Mouse (Mus musculus) embryonic facial prominence, embryonic 11.5 days (tissue): ENCODE data around the gene Hck. TPM values are rescaled to one million over a fixed set of nuclear protein-coding genes. Genes with fewer than 3 reads are reported as not detected.

ENCODE experiments used
- ATAC-seq: fragments of 200-750 bp; cut with Nextera tagmentation; replicated peaks from 2 replicates; pipeline ENCODE4 v1.8.0; 2017; ENCODE audit warnings: low read depth; ENCODE audit not compliant: insufficient number of reproducible peaks, low FRiP score, low TSS enrichment
- DNase-seq: peaks from one replicate; pipeline ENCODE4 v3.0.0-alpha.2; 2015; ENCODE audit warnings: low spot score
- H3K27ac ChIP-seq: fragments of 300-500 bp; sonication (generic); replicated peaks from 2 replicates; pipeline ENCODE4 v1.5.1; 2014; ENCODE audit warnings: mild to moderate bottlenecking, low read depth, low read length, control low read depth
- H3K27me3 ChIP-seq: fragments of 300-500 bp; sonication (generic); 2 replicates; pipeline ENCODE4 v1.6.1; 2014; ENCODE audit warnings: mild to moderate bottlenecking, low read length, moderate library complexity, mixed read lengths; ENCODE audit not compliant: control insufficient read depth, insufficient read depth
- H3K36me3 ChIP-seq: fragments of 300-500 bp; sonication (generic); replicated peaks from 2 replicates; pipeline ENCODE4 v1.6.1; 2014; ENCODE audit warnings: low read depth, mild to moderate bottlenecking, low read length, moderate library complexity, mixed read lengths; ENCODE audit not compliant: control insufficient read depth, insufficient read depth
- H3K4me1 ChIP-seq: fragments of 300-500 bp; sonication (generic); 2 replicates; pipeline ENCODE4 v1.6.1; 2014; ENCODE audit warnings: low read length, mixed read lengths; ENCODE audit not compliant: control insufficient read depth, insufficient read depth
- H3K4me2 ChIP-seq: fragments of 300-500 bp; sonication (generic); 2 replicates; pipeline ENCODE4 v1.6.1; 2014; ENCODE audit warnings: low read depth, mild to moderate bottlenecking, control low read depth, low read length, moderate library complexity
- H3K4me3 ChIP-seq: fragments of 300-500 bp; sonication (generic); 2 replicates; pipeline ENCODE4 v1.5.1; 2014; ENCODE audit warnings: low read depth, low read length, control low read depth
- H3K9ac ChIP-seq: fragments of 300-500 bp; sonication (generic); replicated peaks from 2 replicates; pipeline ENCODE4 v1.6.1; 2014; ENCODE audit warnings: mild to moderate bottlenecking, control low read depth, low read length
- H3K9me3 ChIP-seq: fragments of 300-500 bp; sonication (generic); replicated peaks from 2 replicates; pipeline ENCODE4 v1.6.1; 2016; ENCODE audit warnings: mild to moderate bottlenecking, low read length, inconsistent platforms, mixed read lengths; ENCODE audit not compliant: control insufficient read depth
- WGBS: fragments of 180-500 bp; shearing (Covaris S2); extraction: QIAGEN DNeasy Blood & Tissue Kit; methylation state at CpG from one replicate; pipeline ENCODE4 v1.1.7; 2014; 5-methylcytosine and 5-hydroxymethylcytosine counted together
- polyA plus RNA-seq: library from polyadenylated mRNA; unstranded; fragments of >200 nt; fragmentation: Nextera tagmentation; extraction: Ambion mirVana; gene quantifications from 2 replicates; pipeline ENCODE4 v1.2.1, GENCODE M21; 2014

Gene Hck
- polyA plus RNA-seq = 1.8 TPM in 2 replicates

- DNase-seq (peak; percentile 52), ATAC-seq (peak; percentile 73)
- H3K27me3 ChIP-seq = peaks cover 29% of the 10 kb centered on the region
- peak within 1 kb of the TSS; percentile 2; the same call in 1 of the 2 replicates for H3K9ac ChIP-seq
- H3K36me3 ChIP-seq = no peaks in the 10 kb centered on the region
- H3K4me3 ChIP-seq = peak within 1 kb of the TSS; percentile 28
- 3% methylated on average over 51 of the region's 52 CpGs for WGBS
- no peaks in the 10 kb centered on the region for H3K9me3 ChIP-seq
- H3K4me2 ChIP-seq = peak within 1 kb of the TSS; percentile 74
- H3K27ac ChIP-seq = no peak within 1 kb of the TSS
- H3K4me1 ChIP-seq = peaks cover 4% of the 10 kb centered on the region; the same call in 1 of the 2 replicates
These were observed at the start of gene Hck for GRCm38 (mm10) chr2:153108313-153109264. TSS of gene Hck (plus strand) at chr2:153108468.

GRCm38 (mm10) chr2:153060216-153060615 is 48.1 kb upstream of the Hck start:
- WGBS = 88% methylated on average over 7 of the region's 7 CpGs
- ATAC-seq (no peak), DNase-seq (no peak)
- H3K27ac ChIP-seq = no peak overlapping the region
- no peaks in the 10 kb centered on the region for H3K4me1 ChIP-seq
- no peaks in the 10 kb centered on the region for H3K36me3 ChIP-seq
- no peak overlapping the region for H3K4me2 ChIP-seq
- no peak overlapping the region for H3K4me3 ChIP-seq
- no peaks in the 10 kb centered on the region for H3K9me3 ChIP-seq
- H3K27me3 ChIP-seq = no peaks in the 10 kb centered on the region
- no peak overlapping the region for H3K9ac ChIP-seq

GRCm38 (mm10) chr2:153063394-153063793 is 44.9 kb upstream of the Hck start:
- H3K36me3 ChIP-seq = no peaks in the 10 kb centered on the region
- no peak for ATAC-seq
- no peak overlapping the region for H3K27ac ChIP-seq
- H3K4me1 ChIP-seq = no peaks in the 10 kb centered on the region
- DNase-seq = no peak
- peaks cover 6% of the 10 kb centered on the region for H3K27me3 ChIP-seq
- no peak overlapping the region for H3K4me3 ChIP-seq
- no peak overlapping the region for H3K4me2 ChIP-seq
- H3K9ac ChIP-seq = no peak overlapping the region
- no peaks in the 10 kb centered on the region for H3K9me3 ChIP-seq
- WGBS = 43% methylated on average over 3 of the region's 3 CpGs

GRCm38 (mm10) chr2:153064190-153064970 is 43.9 kb upstream of the Hck start:
- ATAC-seq = no peak
- no peak overlapping the region for H3K4me2 ChIP-seq
- H3K27me3 ChIP-seq = peaks cover 6% of the 10 kb centered on the region
- no peaks in the 10 kb centered on the region for H3K9me3 ChIP-seq
- no peak overlapping the region for H3K9ac ChIP-seq
- no peak overlapping the region for H3K4me3 ChIP-seq
- H3K36me3 ChIP-seq = no peaks in the 10 kb centered on the region
- no peak for DNase-seq
- no peaks in the 10 kb centered on the region for H3K4me1 ChIP-seq
- 61% methylated on average over 9 of the region's 9 CpGs for WGBS
- H3K27ac ChIP-seq = no peak overlapping the region; the same call in 1 of the 2 replicates

- Histone ChIP-seq H3K4me3 (no peak within 1 kb of the TSS), H3K27me3 (peaks cover 13% of the 10 kb centered on the region)
- ATAC-seq = no peak
These were observed 42.3 kb upstream of the Hck start, which contains the start of gene Ccm2l for GRCm38 (mm10) chr2:153065747-153066508. TSS of gene Ccm2l (plus strand) at chr2:153065955.

GRCm38 (mm10) chr2:153066991-153067390 is 41.3 kb upstream of the Hck start:
- Histone ChIP-seq H3K36me3 (no peaks in the 10 kb centered on the region), H3K27ac (no peak overlapping the region), H3K9ac (no peak overlapping the region), H3K4me1 (peaks cover 4% of the 10 kb centered on the region; the same call in 1 of the 2 replicates), H3K9me3 (no peaks in the 10 kb centered on the region), H3K27me3 (peaks cover 24% of the 10 kb centered on the region), H3K4me3 (no peak overlapping the region), H3K4me2 (no peak overlapping the region)
- ATAC-seq = no peak
- no peak for DNase-seq
- 30% methylated on average over 6 of the region's 6 CpGs for WGBS

More at GRCm38 (mm10) chr2:153065747-153066508, 42.3 kb upstream of the Hck start, which contains the start of gene Ccm2l:
- Histone ChIP-seq H3K4me1 (no peaks in the 10 kb centered on the region), H3K9ac (no peak within 1 kb of the TSS), H3K36me3 (no peaks in the 10 kb centered on the region), H3K4me2 (no peak within 1 kb of the TSS), H3K9me3 (no peaks in the 10 kb centered on the region), H3K27ac (no peak within 1 kb of the TSS; the same call in 1 of the 2 replicates)
- no peak for DNase-seq
- WGBS = 44% methylated on average over 12 of the region's 12 CpGs

- H3K4me2 ChIP-seq = no peak overlapping the region
- peak; percentile 30 for DNase-seq
These were observed 37.3 kb upstream of the Hck start for GRCm38 (mm10) chr2:153070762-153071490.

More at GRCm38 (mm10) chr2:153070762-153071490, 37.3 kb upstream of the Hck start:
- 8% methylated on average over 23 of the region's 23 CpGs for WGBS
- Histone ChIP-seq H3K27me3 (peaks cover 39% of the 10 kb centered on the region), H3K4me1 (peaks cover 4% of the 10 kb centered on the region; the same call in 1 of the 2 replicates), H3K4me3 (no peak overlapping the region), H3K9ac (no peak overlapping the region), H3K36me3 (no peaks in the 10 kb centered on the region), H3K27ac (no peak overlapping the region), H3K9me3 (no peaks in the 10 kb centered on the region)
- ATAC-seq = no peak
